Mouse (Mus musculus) ES-Bruce4 (cell line): ENCODE measurements around the gene Selenbp1. TPM values are rescaled to one million over a fixed set of nuclear protein-coding genes. Genes with fewer than 3 reads are reported as not detected.
A peak's percentile ranks its signal among the peaks of the same experiment; 100 is the strongest.

Experiments
- H3K27ac ChIP-seq: 2 replicates; pipeline ENCODE4 v1.5.1; 2012; ENCODE audit warnings: low read length, inconsistent platforms; ENCODE audit not compliant: insufficient read depth
- H3K27me3 ChIP-seq: 2 replicates; pipeline ENCODE4 v1.6.1; 2012; ENCODE audit warnings: mild to moderate bottlenecking, low read length, inconsistent platforms; ENCODE audit not compliant: control insufficient read depth, poor library complexity, insufficient read depth, severe bottlenecking
- H3K36me3 ChIP-seq: 2 replicates; pipeline ENCODE4 v1.6.1; 2012; ENCODE audit warnings: inconsistent platforms, mild to moderate bottlenecking, low read length, moderate library complexity; ENCODE audit not compliant: control insufficient read depth, poor library complexity, insufficient read depth, severe bottlenecking
- H3K4me1 ChIP-seq: one replicate; pipeline ENCODE4 v1.8.1; 2011; ENCODE audit warnings: low read length; ENCODE audit not compliant: control insufficient read depth, insufficient read depth
- H3K4me3 ChIP-seq: 2 replicates; pipeline ENCODE4 v1.5.1; 2011; ENCODE audit warnings: low read depth, mild to moderate bottlenecking, low read length
- H3K9ac ChIP-seq: 2 replicates; pipeline ENCODE4 v1.6.1; 2012; ENCODE audit warnings: low read depth, mild to moderate bottlenecking, inconsistent platforms; ENCODE audit not compliant: poor library complexity, severe bottlenecking
- H3K9me3 ChIP-seq: replicated peaks from 2 replicates; pipeline ENCODE4 v1.6.1; 2012; ENCODE audit warnings: mild to moderate bottlenecking, low read length, inconsistent platforms; ENCODE audit not compliant: control insufficient read depth, poor library complexity, insufficient read depth, severe bottlenecking
- CTCF ChIP-seq: IDR thresholded peaks from one replicate; pipeline ENCODE4 v1.8.1; 2011; ENCODE audit warnings: low read depth, low read length
- EP300 ChIP-seq: IDR thresholded peaks from 2 replicates; pipeline ENCODE4 v1.6.1; 2011; ENCODE audit warnings: low read depth, low read length; ENCODE audit not compliant: insufficient read depth
- POLR2A ChIP-seq: IDR thresholded peaks from one replicate; pipeline ENCODE4 v1.8.1; 2011; ENCODE audit warnings: low read length; ENCODE audit not compliant: insufficient read depth
- polyA plus RNA-seq: library from polyadenylated mRNA; stranded (reverse); fragments of >200 nt; gene quantifications from 2 replicates; pipeline ENCODE4 v1.2.4, GENCODE M21; 2011; ENCODE audit warnings: low read depth; ENCODE audit not compliant: missing spikeins, insufficient read depth, insufficient read length

The Selenbp1 gene
- polyA plus RNA-seq, 1 experiment: 1.3 TPM

DNA sequence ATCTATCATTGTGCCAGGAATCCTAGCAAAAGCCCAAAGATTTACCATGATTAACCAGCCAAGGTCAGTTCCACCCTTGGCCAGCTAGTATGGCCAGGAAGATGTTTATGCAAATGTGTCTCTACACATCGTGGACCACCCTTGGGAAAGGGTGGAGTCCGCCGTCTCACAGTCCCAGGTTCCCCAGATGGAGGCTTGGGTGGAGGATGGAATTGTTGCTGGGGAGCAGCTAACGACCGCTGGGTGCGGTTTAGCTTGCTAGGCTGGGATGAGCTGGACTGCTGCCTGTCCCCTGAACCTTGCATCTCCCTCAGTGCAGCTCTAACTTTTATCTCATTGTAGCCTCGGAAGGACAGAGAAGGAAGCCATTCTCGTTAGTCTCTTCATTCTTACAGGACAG, 27.0 kb downstream of the Selenbp1 start:
- Histone ChIP-seq H3K4me1 (peaks cover 3% of the 10 kb centered on the region), H3K27ac (peak overlapping the region; percentile 73), H3K9me3 (no peaks in the 10 kb centered on the region), H3K9ac (no peak overlapping the region), H3K36me3 (peaks cover 31% of the 10 kb centered on the region), H3K27me3 (no peaks in the 10 kb centered on the region), H3K4me3 (no peak overlapping the region)
- TF ChIP-seq EP300 (peak; percentile 79; the same call in 1 of the 2 replicates), POLR2A (no peak)

DNA sequence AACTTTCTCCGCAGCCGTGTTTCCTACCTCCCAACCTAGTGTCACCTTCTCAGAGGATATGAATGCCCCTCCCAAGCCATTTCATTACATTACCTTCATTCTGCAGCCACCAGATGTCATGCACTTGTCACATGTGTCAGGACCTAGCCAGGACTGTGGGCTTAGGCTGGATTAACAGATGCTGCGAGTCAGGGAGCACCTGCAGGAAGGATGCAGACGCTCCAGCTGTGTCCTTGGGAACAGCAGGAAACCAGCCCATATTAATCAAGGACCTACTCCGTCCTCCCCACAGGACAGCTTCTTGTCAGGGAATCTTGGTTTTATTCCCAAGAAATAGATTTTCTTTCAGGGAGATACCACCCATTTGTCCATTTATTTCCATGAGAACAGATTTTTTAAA, 27.5 kb downstream of the Selenbp1 start:
- H3K36me3 ChIP-seq: peaks cover 31% of the 10 kb centered on the region
- peak overlapping the region; percentile 73 for H3K27ac ChIP-seq
- peaks cover 3% of the 10 kb centered on the region for H3K4me1 ChIP-seq
- no peaks in the 10 kb centered on the region for H3K9me3 ChIP-seq
- no peak overlapping the region for H3K9ac ChIP-seq
- no peaks in the 10 kb centered on the region for H3K27me3 ChIP-seq
- TF ChIP-seq EP300 (peak; percentile 62; the same call in 1 of the 2 replicates), CTCF (no peak), POLR2A (no peak)
- H3K4me3 ChIP-seq: no peak overlapping the region

DNA sequence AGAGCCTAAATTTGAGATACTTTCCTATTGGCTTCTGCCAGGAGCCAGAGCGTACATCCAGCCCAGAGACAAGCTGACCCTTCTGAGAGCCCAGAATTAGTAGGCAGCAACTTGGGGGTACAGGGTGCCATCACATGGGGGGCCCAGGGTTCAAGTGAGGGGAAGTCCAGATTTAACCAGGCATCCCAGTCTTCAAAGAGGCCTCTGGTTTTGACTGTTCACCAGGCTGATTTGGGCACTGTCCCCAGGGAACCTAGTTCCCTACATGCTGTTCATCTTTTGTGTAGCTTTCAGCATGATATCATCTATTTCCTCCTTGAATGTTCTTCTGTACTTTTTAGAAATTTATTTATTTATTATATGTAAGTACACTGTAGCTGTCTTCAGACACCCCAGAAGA, 32.1 kb downstream of the Selenbp1 start:
- TF ChIP-seq POLR2A: no peak
- no peak for TF ChIP-seq EP300
- no peak for TF ChIP-seq CTCF
- Histone ChIP-seq H3K9ac (no peak overlapping the region), H3K27me3 (no peaks in the 10 kb centered on the region), H3K36me3 (no peaks in the 10 kb centered on the region), H3K4me3 (no peak overlapping the region), H3K27ac (no peak overlapping the region), H3K4me1 (peaks cover 3% of the 10 kb centered on the region), H3K9me3 (no peaks in the 10 kb centered on the region)

DNA sequence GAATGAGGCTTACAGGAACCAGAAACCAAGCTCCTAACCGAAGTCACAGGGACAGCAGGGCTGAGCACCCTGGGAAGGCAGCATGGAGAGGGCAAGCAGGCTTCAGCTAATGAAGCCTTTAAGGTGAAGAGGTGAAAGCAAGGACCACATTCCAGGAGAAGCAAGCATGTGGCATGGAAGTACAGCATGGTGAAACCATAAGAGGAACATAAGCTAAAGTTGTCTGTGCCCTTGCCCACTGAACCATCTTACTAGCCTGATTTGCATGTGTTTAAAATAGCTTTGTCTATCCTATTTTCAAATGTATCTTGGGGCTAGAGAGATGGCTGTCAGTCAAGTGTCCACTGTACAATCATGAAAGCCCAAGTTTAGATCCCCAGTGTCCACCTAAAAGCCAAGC, 33.0 kb downstream of the Selenbp1 start:
- peaks cover 3% of the 10 kb centered on the region for H3K4me1 ChIP-seq
- H3K4me3 ChIP-seq: no peak overlapping the region

DNA sequence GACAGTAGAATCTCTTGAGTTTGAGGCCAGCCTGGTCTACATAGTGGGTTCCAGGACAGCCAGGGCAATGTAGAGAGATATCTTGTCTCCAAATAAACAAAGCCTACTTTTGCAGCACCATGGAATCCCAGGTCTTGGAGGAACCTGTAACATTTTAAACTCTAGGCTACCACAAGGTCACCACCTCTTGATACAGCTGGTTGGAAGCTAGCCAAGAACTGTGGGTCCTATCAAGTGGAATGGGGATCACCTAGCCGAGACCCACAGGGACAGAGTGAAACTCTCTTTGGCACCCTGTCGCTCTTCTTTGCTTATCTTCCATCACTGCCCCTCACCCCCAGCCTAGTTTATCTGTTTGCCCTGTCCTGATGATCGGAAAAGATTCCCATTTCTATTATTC, 39.7 kb downstream of the Selenbp1 start:
- H3K27me3 ChIP-seq: no peaks in the 10 kb centered on the region
- H3K27ac ChIP-seq: no peak overlapping the region
- H3K4me3 ChIP-seq: no peak overlapping the region
- TF ChIP-seq EP300 (no peak), POLR2A (no peak), CTCF (no peak)
- H3K9ac ChIP-seq: no peak overlapping the region
- no peaks in the 10 kb centered on the region for H3K4me1 ChIP-seq
- H3K9me3 ChIP-seq: no peaks in the 10 kb centered on the region
- H3K36me3 ChIP-seq: no peaks in the 10 kb centered on the region

More for the DNA sequence above, 33.0 kb downstream of the Selenbp1 start:
- Histone ChIP-seq H3K27ac (no peak overlapping the region), H3K27me3 (no peaks in the 10 kb centered on the region), H3K36me3 (no peaks in the 10 kb centered on the region), H3K9me3 (no peaks in the 10 kb centered on the region), H3K9ac (no peak overlapping the region)
- TF ChIP-seq POLR2A (no peak), CTCF (no peak), EP300 (no peak)

DNA sequence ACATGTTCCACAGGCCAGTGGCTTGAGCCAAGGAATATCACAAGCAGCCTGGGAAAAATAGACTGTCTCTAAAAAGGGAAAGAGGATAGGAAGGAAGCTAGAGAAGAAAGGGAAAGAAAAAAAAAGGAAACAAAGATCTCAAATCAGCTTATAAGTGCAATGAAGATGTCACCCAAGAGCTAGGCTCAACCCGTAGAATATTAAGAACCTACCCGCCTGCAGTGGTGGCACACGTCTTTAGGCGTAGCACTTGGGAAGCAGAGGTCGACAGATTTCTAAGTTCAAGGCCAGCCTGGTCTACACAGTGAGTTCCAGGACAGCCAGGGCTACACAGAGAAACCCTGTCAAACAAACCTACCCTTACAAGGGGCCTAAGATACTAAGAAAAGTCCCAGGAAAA, 40.8 kb downstream of the Selenbp1 start:
- Histone ChIP-seq H3K27ac (no peak overlapping the region), H3K4me1 (no peaks in the 10 kb centered on the region), H3K4me3 (no peak overlapping the region), H3K9me3 (no peaks in the 10 kb centered on the region), H3K36me3 (no peaks in the 10 kb centered on the region), H3K27me3 (no peaks in the 10 kb centered on the region), H3K9ac (peak overlapping the region; percentile 97; the same call in 1 of the 2 replicates)
- TF ChIP-seq CTCF (no peak), EP300 (no peak), POLR2A (no peak)
